Mouse (Mus musculus) mature B cell (primary cell): Measurements from ENCODE around the gene Cnksr1.

ENCODE experiments used
- in situ Hi-C: fragments of 300-500 bp; cut with MboI; formaldehyde crosslinking; loops from 2 replicates; pipeline ENCODE4 v1.14.3; 2019

The Cnksr1 gene

GRCm38 (mm10) chr4:134252911-134253721 is 14.9 kb upstream of the Cnksr1 start:
- in situ Hi-C loops = no loop called here

- in situ Hi-C loops = no loop called here
Observed at GRCm38 (mm10) chr4:134252131-134252910, 14.1 kb upstream of the Cnksr1 start.

- in situ Hi-C loops = no loop called here
Observed at GRCm38 (mm10) chr4:134251241-134252130, 13.3 kb upstream of the Cnksr1 start.

- in situ Hi-C loops = no loop called here
Observed at GRCm38 (mm10) chr4:134250930-134251240, 12.7 kb upstream of the Cnksr1 start.

GRCm38 (mm10) chr4:134250116-134250929 is 12.1 kb upstream of the Cnksr1 start:
- in situ Hi-C loops = no loop called here

- in situ Hi-C loops = no loop called here
Observed at GRCm38 (mm10) chr4:134249651-134250050, 11.5 kb upstream of the Cnksr1 start.

- in situ Hi-C loops = no loop called here
Observed at GRCm38 (mm10) chr4:134246719-134247258, 8.6 kb upstream of the Cnksr1 start, which contains the start of gene Gm30191. Gene Gm30191, plus strand, starts transcription at chr4:134246935.

- in situ Hi-C loops = no loop called here
Observed at GRCm38 (mm10) chr4:134246256-134246655, 8.1 kb upstream of the Cnksr1 start.

- in situ Hi-C loops = no loop called here
Observed at GRCm38 (mm10) chr4:134245148-134245843, 7.1 kb upstream of the Cnksr1 start, which contains the start of gene Zfp593. Gene Zfp593, minus strand, starts transcription at chr4:134245592.

- in situ Hi-C loops = no loop called here
Observed at GRCm38 (mm10) chr4:134243516-134244250, 5.5 kb upstream of the Cnksr1 start, which contains the start of gene E130218I03Rik. Gene E130218I03Rik, plus strand, starts transcription at chr4:134243662.

GRCm38 (mm10) chr4:134238686-134239085 is 487 bp upstream of the Cnksr1 start:
- in situ Hi-C loops = no loop called here

- in situ Hi-C loops = no loop called here
Observed at GRCm38 (mm10) chr4:134237582-134238278, 469 bp downstream of the Cnksr1 start.

- in situ Hi-C loops = no loop called here
Observed at GRCm38 (mm10) chr4:134234876-134235275, 3.3 kb downstream of the Cnksr1 start.

GRCm38 (mm10) chr4:134230431-134230830 is 7.8 kb downstream of the Cnksr1 start:
- in situ Hi-C loops = no loop called here

- in situ Hi-C loops = no loop called here
Observed at GRCm38 (mm10) chr4:134227194-134227593, 11.0 kb downstream of the Cnksr1 start, which contains the start of gene Catsper4. Gene Catsper4, minus strand, starts transcription at chr4:134227383.

GRCm38 (mm10) chr4:134222793-134223600 is 15.2 kb downstream of the Cnksr1 start:
- in situ Hi-C loops = no loop called here

- in situ Hi-C loops = no loop called here
Observed at GRCm38 (mm10) chr4:134206488-134207053, 31.6 kb downstream of the Cnksr1 start.
